Mouse (Mus musculus) heart, postnatal 36 days (tissue): Measurements from ENCODE around the gene Tfr2. TPM values are rescaled to one million over a fixed set of nuclear protein-coding genes. Genes with fewer than 3 reads are reported as not detected.
"Not testable (repeated sequence)": the region's sequence is repeated elsewhere in the genome, so short reads cannot be mapped to it uniquely, and the experiment has no call there.

Source experiments
- DNase-seq, 2 experiments: peaks; one replicate each; pipeline ENCODE4 v3.0.0; 2021 to 2022
- intact Hi-C: fragments of 180-260 bp; cut with DNase I; formaldehyde crosslinking; loops from one replicate; pipeline ENCODE4 v1.15.1; 2025
- total RNA-seq, 2 experiments: library from RNA; stranded (reverse); gene quantifications; 2 replicates each; pipeline ENCODE4 v1.2.3; 2021

Tfr2 gene
- total RNA-seq, 2 experiments from 2014 or later = not detected

DNA sequence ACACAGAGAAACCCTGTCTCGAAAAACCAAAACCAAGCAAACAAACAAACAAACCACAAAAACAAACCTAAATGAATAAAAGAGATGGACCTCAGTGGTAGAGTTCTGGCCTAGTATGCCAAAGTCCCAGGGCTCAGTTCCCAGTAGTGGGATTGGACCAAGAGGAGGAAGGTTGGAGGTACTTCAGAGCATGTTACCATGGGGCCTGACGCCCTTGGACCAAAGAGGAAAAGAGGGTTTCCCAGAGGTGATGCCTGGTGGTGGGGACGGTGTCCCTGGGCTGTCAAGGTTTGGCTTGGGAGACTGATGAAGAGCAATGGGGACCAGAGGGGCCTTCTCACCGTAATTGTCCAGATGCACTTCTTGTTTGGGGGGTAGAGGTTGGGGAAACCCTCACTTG is 40.4 kb downstream of the Tfr2 start:
- intact Hi-C loops = no loop called here
- DNase-seq = no peak

DNA sequence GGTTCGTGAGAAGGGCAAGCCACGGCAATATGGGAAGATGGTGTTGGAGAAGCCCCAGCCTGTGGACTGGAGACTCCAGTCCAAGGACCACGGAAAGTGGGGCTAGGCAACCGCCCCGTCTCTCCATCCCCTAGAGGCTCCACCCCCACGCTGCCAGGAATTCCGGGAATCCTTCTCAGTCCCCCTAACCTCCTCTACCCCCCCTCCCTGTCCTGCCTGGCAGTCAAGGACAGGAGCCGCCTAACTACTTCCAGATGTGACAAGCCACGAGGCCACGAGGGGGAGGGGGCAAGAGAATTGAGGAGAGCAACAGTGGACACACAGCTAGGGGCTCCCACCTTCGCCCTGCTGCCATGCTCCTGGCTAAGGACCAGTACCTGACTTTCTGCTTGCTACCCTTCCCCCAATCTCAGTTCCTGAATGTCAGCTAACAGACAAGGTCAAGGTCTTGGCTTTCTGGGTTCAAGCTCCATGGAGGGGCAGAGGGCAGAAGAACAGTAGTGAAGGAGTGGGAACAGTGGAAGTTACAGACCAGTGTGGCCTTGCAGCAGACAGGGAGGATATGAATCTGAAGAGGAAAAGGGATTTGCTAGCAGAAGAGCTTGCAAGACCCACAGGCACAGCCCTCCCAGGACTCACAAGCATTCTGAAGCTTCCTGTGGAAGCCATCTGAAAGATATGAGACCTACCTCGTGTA is 41.1 kb downstream of the Tfr2 start:
- intact Hi-C loops = no loop called here
- DNase-seq = peak; percentile 72 to 79

DNA sequence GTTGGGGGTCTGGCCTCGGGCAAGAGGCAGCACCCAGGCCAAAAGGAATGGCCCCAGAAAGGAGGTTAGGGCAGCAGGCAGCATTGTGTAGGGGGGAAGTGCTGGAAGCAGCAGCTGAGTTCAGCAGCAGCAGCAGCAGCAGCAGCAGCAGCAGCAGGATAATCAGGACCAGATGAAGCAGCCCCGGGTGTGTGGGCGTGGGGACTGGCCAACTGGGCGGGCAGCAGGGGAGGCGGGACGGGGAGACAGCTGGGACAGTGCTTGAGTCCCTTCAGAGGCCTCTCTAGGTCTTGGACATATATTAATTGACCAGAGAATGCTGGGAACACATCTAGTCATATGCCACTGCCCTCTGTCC is 41.6 kb downstream of the Tfr2 start:
- peak; percentile 59 to 71 for DNase-seq
- intact Hi-C loops = no loop called here

DNA sequence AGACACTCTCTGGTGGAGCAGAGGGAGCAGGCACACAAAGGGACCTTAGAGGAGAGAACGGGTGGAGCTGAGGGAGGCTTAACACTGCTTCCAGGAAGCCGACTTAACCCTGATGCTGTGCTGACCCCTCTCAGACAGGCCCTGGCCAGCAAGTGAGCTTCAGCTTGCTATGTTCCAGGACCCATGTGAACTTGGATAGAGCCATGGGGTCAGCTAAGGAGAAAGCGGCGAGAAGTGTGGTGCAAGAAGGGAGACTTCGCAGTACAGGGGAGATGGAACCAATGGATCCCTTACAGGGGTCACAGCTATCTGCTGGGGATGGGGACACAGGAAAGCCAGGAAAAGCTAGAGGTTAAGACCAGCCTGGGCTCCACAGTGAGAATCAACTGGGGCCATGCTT is 43.4 kb downstream of the Tfr2 start:
- peak in 1 of 2 experiments; percentile 11 for DNase-seq
- intact Hi-C loops = no loop called here

DNA sequence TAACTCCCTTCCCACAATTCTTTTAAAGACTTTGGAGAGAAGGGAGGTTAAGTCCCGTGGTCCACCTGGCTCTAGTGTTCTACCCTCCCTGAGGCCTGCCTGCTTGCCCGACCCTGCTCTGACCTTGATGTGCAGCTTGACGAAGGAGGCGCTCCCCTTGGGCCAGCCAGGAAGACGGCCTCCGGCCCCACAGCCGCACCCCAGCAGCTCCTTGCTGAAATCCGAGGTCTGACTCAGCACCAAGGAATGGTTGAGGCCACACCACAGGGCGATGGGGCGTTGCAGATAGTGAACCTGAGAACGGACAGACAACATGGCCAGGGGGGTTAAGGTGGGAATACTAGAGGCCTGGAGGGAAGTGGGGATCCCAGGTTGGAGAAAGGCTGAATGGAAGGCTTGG is 43.9 kb downstream of the Tfr2 start, which contains the start of gene Pcolce:
Gene Pcolce, minus strand, starts transcription at position 235 of the 400 bp plus-strand sequence.
- intact Hi-C loops = no loop called here
- DNase-seq = peak in 1 of 2 experiments; percentile 27

DNA sequence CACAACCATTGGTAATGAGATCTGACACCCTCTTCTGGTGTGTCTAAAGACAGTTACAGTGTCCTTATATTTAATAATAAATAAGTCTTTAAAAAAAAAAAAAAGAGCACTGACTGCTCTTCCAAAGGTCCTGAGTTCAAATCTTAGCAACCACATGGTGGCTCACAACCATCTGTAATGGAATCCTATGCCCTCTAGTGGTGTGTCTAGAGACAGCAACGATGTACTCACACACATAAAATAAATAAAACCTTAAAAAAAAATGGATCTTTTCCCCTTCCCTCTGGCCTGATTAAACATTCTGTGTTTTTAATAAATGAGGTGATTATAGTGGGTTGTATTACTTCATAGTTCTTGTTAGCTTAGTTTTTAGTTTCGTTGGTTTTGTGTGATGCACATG is 45.3 kb downstream of the Tfr2 start:
- intact Hi-C loops, DNase-seq: not testable (repeated sequence)

DNA sequence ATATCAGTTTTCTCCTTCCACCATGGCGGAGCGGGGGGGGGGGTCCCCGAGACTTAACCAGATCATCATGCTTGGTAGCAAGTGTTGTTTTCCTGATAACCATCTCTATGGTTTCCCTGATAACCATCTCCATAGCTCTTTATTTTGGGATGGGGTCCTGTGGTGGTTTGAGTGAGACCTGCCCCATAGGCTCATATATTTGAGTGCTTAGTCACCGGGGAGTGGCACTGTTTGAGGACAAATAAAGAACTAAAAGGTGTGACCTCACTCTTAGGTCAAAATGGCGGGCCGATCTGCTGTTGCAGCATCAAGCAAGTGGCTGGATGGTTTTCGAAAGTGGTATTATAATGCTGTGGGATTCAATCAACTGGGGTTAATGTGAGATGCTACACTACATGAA is 45.7 kb downstream of the Tfr2 start:
- intact Hi-C loops = no loop called here
- DNase-seq = no peak

DNA sequence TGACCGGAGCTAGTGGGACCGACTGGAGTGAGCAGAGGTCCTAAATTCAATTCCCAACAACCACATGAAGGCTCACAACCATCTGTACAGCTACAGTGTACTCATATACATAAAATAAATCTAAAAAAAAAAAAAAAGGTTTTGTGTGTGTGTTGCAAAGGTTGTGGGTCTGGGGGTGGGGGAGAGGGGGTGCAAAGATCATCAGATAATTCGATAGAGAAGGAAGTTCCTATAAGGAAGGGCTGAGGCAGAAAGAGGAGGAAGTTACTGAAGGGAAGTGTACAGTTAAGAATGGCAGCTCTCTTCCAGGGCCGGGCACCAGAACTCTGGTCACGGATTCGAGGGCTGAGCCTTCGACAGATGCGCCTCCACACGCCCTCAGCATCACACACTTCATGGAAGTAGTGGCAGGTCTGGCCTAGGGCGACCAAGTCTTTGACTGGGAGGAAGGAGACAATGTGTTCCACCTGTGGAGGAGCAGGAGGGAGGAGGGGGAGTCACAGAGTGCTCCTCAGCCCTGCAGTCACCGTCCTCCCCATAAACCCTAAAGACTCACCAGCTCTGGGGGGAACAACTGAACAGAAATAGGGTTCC is 54.4 kb downstream of the Tfr2 start:
- intact Hi-C loops = no loop called here
- DNase-seq = no peak

DNA sequence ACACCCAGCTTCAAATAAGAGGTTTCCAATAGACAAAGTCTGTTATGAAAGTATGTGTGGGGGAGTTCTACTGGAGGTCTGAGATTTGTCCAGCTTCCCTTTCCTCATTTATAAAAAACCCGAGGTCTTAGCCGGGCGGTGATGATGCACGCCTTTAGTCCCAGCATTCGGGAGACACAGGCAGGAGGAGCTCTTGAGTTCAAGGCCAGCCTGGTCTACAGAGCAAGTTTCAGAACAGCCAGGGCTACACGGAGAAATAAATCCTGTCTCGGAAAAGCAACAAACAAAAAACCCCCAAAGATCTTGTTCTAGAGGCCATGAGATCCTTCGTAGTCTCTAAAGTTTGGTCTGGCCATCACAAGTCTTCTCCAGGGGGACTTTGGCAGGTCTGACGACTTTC is 58.4 kb downstream of the Tfr2 start:
- DNase-seq = no peak
- intact Hi-C loops = loop anchor here (1.0 to 5.0 kb wide), 2 partner anchors 27 to 41 kb away; partner anchors contain the start of gene Mospd3

DNA sequence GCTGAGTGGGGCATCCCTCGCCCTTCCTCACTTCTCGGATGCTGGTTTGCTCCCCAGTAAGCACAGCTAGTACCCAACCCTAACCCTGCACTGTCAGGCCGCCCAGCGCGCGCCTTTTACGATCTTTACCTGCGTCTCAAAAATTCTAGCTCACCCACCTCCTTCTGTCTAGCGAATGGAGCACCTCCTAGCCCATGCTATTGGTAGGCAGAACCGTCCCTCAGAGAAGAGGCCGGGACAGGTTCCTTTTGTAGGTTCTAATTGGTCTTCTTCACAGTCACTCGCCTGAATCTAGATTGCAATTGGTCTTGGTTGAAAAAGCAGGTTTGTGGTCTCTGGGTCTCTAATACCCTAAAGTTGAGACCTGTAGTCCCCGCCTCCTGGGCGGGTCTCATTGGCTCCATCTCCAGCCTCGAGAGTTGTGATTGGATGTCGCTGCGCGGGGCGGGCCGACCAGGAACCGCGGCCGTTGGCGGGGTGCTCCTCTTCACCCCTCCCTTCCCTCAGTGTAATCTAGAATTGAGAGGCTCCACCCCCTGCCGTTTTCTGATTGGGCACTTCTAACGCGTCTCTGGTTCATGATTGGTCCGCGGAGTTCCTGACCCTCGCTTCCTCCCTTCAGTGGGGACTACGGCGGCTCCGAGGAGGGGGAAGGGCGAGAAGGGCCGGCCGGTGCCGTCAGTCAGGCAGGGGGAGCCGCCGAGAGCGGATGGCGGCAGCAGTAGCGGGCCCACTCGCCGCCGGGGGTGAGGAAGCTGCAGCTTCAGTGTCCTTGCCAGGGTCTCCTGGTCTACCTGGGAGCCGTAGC is 59.1 kb downstream of the Tfr2 start, which contains the start of the genes Fbxo24, Lrch4 and Gm20605:
Gene Fbxo24, minus strand, starts transcription at position 505 of the 808 bp plus-strand sequence.
Gene Lrch4, plus strand, starts transcription at position 624 of the 808 bp plus-strand sequence.
Gene Gm20605, plus strand, starts transcription at position 678 of the 808 bp plus-strand sequence.
- intact Hi-C loops = loop anchor here (5.0 kb wide), 1 partner anchor 41 kb away; no protein-coding TSS in a partner anchor
- DNase-seq = peak; percentile 96

DNA sequence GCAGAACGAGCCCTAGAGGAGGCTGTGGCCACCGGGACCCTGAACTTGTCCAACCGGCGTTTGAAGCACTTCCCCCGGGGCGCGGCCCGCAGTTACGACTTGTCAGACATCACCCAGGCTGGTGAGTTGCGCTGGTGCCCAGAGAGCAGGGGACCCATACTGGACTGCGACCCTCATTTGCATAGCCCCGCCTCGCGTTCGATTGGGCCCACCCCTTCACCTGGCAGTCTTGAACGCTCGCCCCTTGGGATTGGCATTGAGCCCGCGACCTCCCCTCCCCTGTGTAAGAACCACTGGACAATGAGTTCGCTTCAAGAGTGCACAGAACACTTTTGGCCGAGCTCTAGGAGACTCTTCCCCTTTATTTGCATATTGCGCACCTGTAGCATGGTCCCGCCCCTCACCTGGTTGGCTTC is 59.7 kb downstream of the Tfr2 start:
- no peak for DNase-seq

DNA sequence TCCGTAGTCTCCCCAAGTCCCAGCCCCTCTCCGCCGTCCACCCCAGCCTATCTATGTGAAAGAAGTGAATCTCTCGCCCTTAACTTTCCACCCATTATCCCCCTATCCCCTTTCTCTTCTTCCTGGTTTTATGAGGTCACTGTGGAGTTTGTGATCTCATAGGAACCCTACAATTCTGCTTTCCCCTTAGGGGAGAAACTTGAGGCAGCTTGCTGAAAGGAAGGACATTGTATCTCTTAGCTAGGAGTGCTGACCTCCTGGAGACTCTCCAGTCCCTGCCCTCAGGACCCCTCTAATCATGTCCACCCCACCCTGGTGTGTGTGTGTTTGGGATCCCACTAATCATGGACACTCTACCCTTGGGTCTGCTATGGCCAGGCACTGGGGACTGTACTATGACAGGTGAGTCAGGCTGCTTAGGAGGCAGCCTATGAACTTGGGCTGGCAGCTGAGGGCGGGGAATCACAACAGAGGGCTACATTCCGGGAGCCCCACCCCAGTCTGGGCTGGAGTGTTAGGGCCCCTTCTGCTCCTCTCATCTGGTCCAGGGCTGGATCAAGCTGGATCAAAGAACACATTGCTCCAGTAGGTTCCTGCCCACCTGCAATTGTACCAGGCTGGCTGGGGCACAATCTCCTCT is 60.4 kb downstream of the Tfr2 start:
- DNase-seq = no peak
- intact Hi-C loops = loop anchor here (5.0 kb wide), 1 partner anchor 43 kb away; no protein-coding TSS in a partner anchor

More for the DNA sequence above, 59.7 kb downstream of the Tfr2 start:
- intact Hi-C loops = loop anchor here (5.0 kb wide), 1 partner anchor 42 kb away; no protein-coding TSS in a partner anchor

DNA sequence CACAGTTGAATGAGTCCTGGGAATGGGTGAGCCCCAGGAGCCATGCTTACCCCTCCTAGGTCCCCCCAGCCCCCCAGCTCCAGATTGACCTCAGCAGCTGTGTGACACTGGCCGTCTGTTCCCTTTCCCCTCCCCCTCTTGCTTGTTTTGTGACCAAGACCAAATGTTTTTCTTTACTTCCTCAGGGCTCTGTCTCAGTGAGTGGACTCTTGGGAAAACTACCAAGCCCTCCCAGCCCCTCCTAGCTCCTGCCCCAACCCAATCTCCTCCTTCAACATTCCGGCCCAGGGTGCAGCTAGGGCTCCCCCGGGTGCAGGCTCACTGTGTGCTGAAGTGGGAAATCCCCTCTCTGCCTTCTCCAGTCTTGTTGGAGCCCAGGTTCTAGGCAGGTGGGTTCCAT is 61.0 kb downstream of the Tfr2 start:
- peak; percentile 40 to 53 for DNase-seq
- intact Hi-C loops = no loop called here

DNA sequence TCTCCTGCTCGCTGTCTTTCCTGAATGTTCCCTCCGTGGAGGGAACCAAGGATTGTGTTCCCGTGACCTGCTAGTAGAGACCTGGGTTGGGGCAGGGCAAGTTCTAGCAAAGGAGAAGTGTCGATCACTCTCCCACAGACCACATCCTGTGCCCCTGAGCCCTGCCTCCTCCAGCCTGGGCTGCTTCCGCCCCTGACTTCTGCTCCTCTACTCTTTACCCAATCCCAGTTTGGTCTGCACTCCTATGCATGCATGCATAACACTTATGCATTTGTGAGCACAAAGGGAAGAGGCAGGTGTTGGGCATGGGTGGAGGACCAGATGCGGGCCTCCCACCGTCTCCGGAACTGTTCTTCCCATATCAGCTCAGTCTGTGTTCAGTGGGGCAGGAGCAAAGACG is 61.5 kb downstream of the Tfr2 start:
- DNase-seq = peak; percentile 42 to 58
- intact Hi-C loops = no loop called here

DNA sequence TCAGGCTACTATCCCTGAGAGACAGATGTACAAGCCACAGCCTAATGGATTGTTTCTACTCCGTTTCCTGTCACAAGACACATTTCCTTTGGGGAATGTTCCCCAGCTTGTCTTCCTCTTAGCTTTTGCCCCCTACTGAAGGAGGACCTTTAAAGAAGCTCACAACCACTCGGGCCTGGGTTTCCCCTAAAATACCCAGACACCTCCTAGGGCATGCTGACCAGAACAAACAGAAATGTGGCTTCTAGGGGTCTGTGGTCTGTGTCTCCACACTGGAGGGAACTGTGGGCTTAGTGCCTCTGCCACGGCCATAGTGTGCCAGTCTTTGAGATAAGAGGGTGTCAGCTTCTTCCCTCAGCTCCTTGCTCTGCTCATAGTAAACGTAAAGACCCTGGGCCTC is 62.0 kb downstream of the Tfr2 start:
- intact Hi-C loops = no loop called here
- no peak for DNase-seq

DNA sequence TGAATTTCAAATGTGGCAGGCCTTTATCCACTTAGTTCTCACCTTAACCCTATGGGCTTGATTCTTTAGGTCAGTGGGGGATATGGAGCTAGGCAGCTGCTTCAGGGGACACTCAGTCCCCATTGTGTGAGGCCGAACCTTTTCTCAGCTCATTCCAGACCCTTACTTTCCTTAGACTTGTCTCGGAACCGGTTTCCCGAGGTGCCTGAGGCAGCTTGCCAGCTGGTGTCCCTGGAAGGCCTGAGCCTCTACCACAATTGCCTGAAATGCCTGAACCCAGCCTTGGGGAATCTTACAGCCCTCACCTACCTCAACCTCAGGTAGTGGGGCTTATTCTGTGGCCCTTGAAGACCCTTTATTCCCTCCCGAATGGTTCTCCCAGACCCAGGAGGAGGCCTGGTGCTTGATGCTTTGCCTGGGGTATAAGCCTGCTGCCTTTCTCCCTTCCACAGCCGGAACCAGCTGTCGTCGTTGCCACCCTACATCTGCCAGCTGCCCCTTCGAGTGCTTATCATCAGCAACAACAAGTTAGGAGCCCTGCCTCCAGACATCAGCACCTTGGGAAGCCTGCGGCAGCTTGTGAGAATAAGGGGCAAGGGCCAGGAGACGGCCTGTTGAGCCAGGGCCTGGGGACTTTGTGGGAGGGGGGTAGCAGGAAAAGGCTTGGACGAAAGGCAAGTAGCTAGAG is 63.9 kb downstream of the Tfr2 start:
- intact Hi-C loops = no loop called here

More for the DNA sequence above, 63.9 kb downstream of the Tfr2 start:
- DNase-seq = no peak
